Mouse (Mus musculus) MEL (cell line): ENCODE results near the gene Cirbp. TPM values are rescaled to one million over a fixed set of nuclear protein-coding genes. Genes with fewer than 3 reads are reported as not detected.
A peak's percentile ranks its signal among the peaks of the same experiment; 100 is the strongest.

Source experiments
- DNase-seq: peaks from one replicate; pipeline ENCODE4 v3.0.0; 2011; ENCODE audit warnings: low read depth, low spot score
- H3K27ac ChIP-seq: 2 replicates; pipeline ENCODE4 v1.5.1; 2012; ENCODE audit warnings: low read depth, mild to moderate bottlenecking, control low read depth, low read length, moderate library complexity; ENCODE audit not compliant: control insufficient read depth
- H3K27me3 ChIP-seq, 2 experiments: fragments of 150-350 bp in 1 of 2; sonication (generic) in 1 of 2; 2 replicates each; pipeline ENCODE4 v1.6.1; 2012; ENCODE audit warnings: low read length in 2 of 2, mild to moderate bottlenecking in 2 of 2, improper control_type of control experiment in 1 of 2, moderate library complexity in 1 of 2; ENCODE audit not compliant: insufficient read depth in 2 of 2, control insufficient read depth in 1 of 2
- H3K36me3 ChIP-seq, 2 experiments: 2 replicates each; pipeline ENCODE4 v1.6.1; 2012 to 2014; ENCODE audit warnings: low read length in 2 of 2, improper control_type of control experiment in 1 of 2, inconsistent platforms in 1 of 2, mild to moderate bottlenecking in 1 of 2; ENCODE audit not compliant: insufficient read depth in 2 of 2, control insufficient read depth in 1 of 2
- H3K4me1 ChIP-seq, 2 experiments: fragments of 150-350 bp in 1 of 2; sonication (generic) in 1 of 2; 2 replicates each; pipeline ENCODE4 v1.6.1; 2012; ENCODE audit warnings: low read length in 2 of 2, improper control_type of control experiment in 1 of 2, mild to moderate bottlenecking in 1 of 2; ENCODE audit not compliant: insufficient read depth in 2 of 2, control insufficient read depth in 1 of 2
- H3K4me3 ChIP-seq, 2 experiments: fragments of 150-350 bp in 1 of 2; sonication (generic) in 1 of 2; 2 replicates each; pipeline ENCODE4 v1.5.1; 2012; ENCODE audit warnings: low read depth in 2 of 2, low read length in 2 of 2, mild to moderate bottlenecking in 2 of 2, moderate library complexity in 2 of 2, control low read depth in 1 of 2, improper control_type of control experiment in 1 of 2; ENCODE audit not compliant: control insufficient read depth in 1 of 2, insufficient read depth in 1 of 2
- H3K79me2 ChIP-seq: 2 replicates; pipeline ENCODE4 v1.6.1; 2012; ENCODE audit warnings: mild to moderate bottlenecking, low read length, moderate library complexity; ENCODE audit not compliant: control insufficient read depth, poor library complexity, insufficient read depth
- H3K9ac ChIP-seq: 2 replicates; pipeline ENCODE4 v1.6.1; 2012; ENCODE audit warnings: low read depth, mild to moderate bottlenecking, control low read depth, low read length, moderate library complexity; ENCODE audit not compliant: control insufficient read depth, poor library complexity, severe bottlenecking
- H3K9me3 ChIP-seq: fragments of 150-350 bp; sonication (generic); replicated peaks from 2 replicates; pipeline ENCODE4 v1.6.1; 2012; ENCODE audit warnings: mild to moderate bottlenecking, low read length, improper control_type of control experiment, moderate library complexity; ENCODE audit not compliant: insufficient read depth
- CHD1 ChIP-seq: IDR thresholded peaks from 2 replicates; pipeline ENCODE4 v1.6.1; 2012; ENCODE audit warnings: low read depth, mild to moderate bottlenecking, inconsistent platforms, low read length, improper control_type of control experiment
- CTCF ChIP-seq, 3 experiments: IDR thresholded peaks in 2 of 3; conservative IDR thresholded peaks in 1 of 3; 2 replicates each; pipeline ENCODE4 v1.5.1; 2011 to 2012; ENCODE audit warnings: low read length in 3 of 3, low read depth in 2 of 3, mild to moderate bottlenecking in 2 of 3, improper control_type of control experiment in 1 of 3, inconsistent platforms in 1 of 3, mixed read lengths in 1 of 3, moderate library complexity in 1 of 3; ENCODE audit not compliant: control insufficient read depth in 1 of 3, insufficient read depth in 1 of 3, poor library complexity in 1 of 3, severe bottlenecking in 1 of 3
- E2F4 ChIP-seq: IDR thresholded peaks from 2 replicates; pipeline ENCODE4 v1.6.1; 2011; ENCODE audit warnings: low read depth, low read length, improper control_type of control experiment, borderline replicate concordance
- ELF1 ChIP-seq: IDR thresholded peaks from 2 replicates; pipeline ENCODE4 v1.6.1; 2014; ENCODE audit warnings: low read depth, mild to moderate bottlenecking, inconsistent platforms, low read length, improper control_type of control experiment, moderate library complexity
- EP300 ChIP-seq, 2 experiments: IDR thresholded peaks; 2 replicates each; pipeline ENCODE4 v1.6.1; 2011; ENCODE audit warnings: improper control_type of control experiment in 2 of 2, low read length in 2 of 2, low read depth in 1 of 2, mild to moderate bottlenecking in 1 of 2
- ETS1 ChIP-seq: IDR thresholded peaks from 2 replicates; pipeline ENCODE4 v1.6.1; 2012; ENCODE audit warnings: low read depth, mild to moderate bottlenecking, inconsistent platforms, low read length, improper control_type of control experiment, moderate library complexity
- GABPA ChIP-seq: IDR thresholded peaks from 2 replicates; pipeline ENCODE4 v1.6.1; 2012; ENCODE audit warnings: low read depth, mild to moderate bottlenecking, inconsistent platforms, low read length, improper control_type of control experiment, moderate library complexity
- HCFC1 ChIP-seq: IDR thresholded peaks from 2 replicates; pipeline ENCODE4 v1.6.1; 2012; ENCODE audit warnings: low read depth, mild to moderate bottlenecking, inconsistent platforms, low read length, improper control_type of control experiment, moderate library complexity
- JUND ChIP-seq: IDR thresholded peaks from 2 replicates; pipeline ENCODE4 v1.6.1; 2011; ENCODE audit warnings: low read depth, mild to moderate bottlenecking, improper control_type of control experiment, low read length
- KAT2A ChIP-seq: conservative IDR thresholded peaks from 2 replicates; pipeline ENCODE4 v1.6.1; 2012; ENCODE audit warnings: low read depth, low read length, improper control_type of control experiment, inconsistent platforms
- MAFK ChIP-seq: IDR thresholded peaks from 2 replicates; pipeline ENCODE4 v1.6.1; 2011; ENCODE audit warnings: low read depth, mild to moderate bottlenecking, low read length, improper control_type of control experiment, borderline replicate concordance
- MAX ChIP-seq: IDR thresholded peaks from 2 replicates; pipeline ENCODE4 v1.6.1; 2011; ENCODE audit warnings: low read length, improper control_type of control experiment
- MAZ ChIP-seq: IDR thresholded peaks from 2 replicates; pipeline ENCODE4 v1.6.1; 2012; ENCODE audit warnings: low read depth, mild to moderate bottlenecking, inconsistent platforms, low read length, improper control_type of control experiment
- MEF2A ChIP-seq: IDR thresholded peaks from 2 replicates; pipeline ENCODE4 v1.6.1; 2014; ENCODE audit warnings: low read depth, mild to moderate bottlenecking, inconsistent platforms, low read length, improper control_type of control experiment; ENCODE audit not compliant: poor library complexity, insufficient replicate concordance, severe bottlenecking; ENCODE audit errors: extremely low read depth
- MXI1 ChIP-seq: IDR thresholded peaks from 2 replicates; pipeline ENCODE4 v1.6.1; 2011; ENCODE audit warnings: mild to moderate bottlenecking, low read depth, low read length, improper control_type of control experiment
- MYB ChIP-seq: IDR thresholded peaks from 2 replicates; pipeline ENCODE4 v1.6.1; 2011; ENCODE audit warnings: mild to moderate bottlenecking, low read depth, low read length, improper control_type of control experiment
- MYC ChIP-seq: IDR thresholded peaks from 2 replicates; pipeline ENCODE4 v1.6.1; 2011; ENCODE audit warnings: low read depth, mild to moderate bottlenecking, low read length, improper control_type of control experiment, moderate library complexity
- NRF1 ChIP-seq: IDR thresholded peaks from 2 replicates; pipeline ENCODE4 v1.6.1; 2014; ENCODE audit warnings: low read depth, mild to moderate bottlenecking, inconsistent platforms, low read length, improper control_type of control experiment, moderate library complexity; ENCODE audit not compliant: poor library complexity, insufficient read depth, severe bottlenecking
- POLR2AphosphoS2 ChIP-seq: IDR thresholded peaks from 2 replicates; pipeline ENCODE4 v1.6.1; 2011; ENCODE audit warnings: low read length, improper control_type of control experiment
- POLR2AphosphoS5 ChIP-seq: IDR thresholded peaks from 2 replicates; pipeline ENCODE4 v1.6.1; 2012; ENCODE audit warnings: low read depth, borderline replicate concordance, mild to moderate bottlenecking, inconsistent platforms, low read length, moderate library complexity, mixed read lengths
- RAD21 ChIP-seq: IDR thresholded peaks from 2 replicates; pipeline ENCODE4 v1.6.1; 2011; ENCODE audit warnings: mild to moderate bottlenecking, low read depth, low read length, improper control_type of control experiment
- RCOR1 ChIP-seq: IDR thresholded peaks from 2 replicates; pipeline ENCODE4 v1.6.1; 2012; ENCODE audit warnings: low read depth, mild to moderate bottlenecking, inconsistent platforms, low read length, improper control_type of control experiment
- SMC3 ChIP-seq: IDR thresholded peaks from 2 replicates; pipeline ENCODE4 v1.6.1; 2011; ENCODE audit warnings: low read depth, low read length, improper control_type of control experiment
- TAL1 ChIP-seq: IDR thresholded peaks from 2 replicates; pipeline ENCODE4 v1.6.1; 2012; ENCODE audit warnings: mild to moderate bottlenecking, inconsistent platforms, low read length, moderate library complexity, mixed read lengths
- TBP ChIP-seq: IDR thresholded peaks from 2 replicates; pipeline ENCODE4 v1.8.0; 2011; ENCODE audit warnings: low read depth, low read length, improper control_type of control experiment
- TCF12 ChIP-seq: IDR thresholded peaks from 2 replicates; pipeline ENCODE4 v1.6.1; 2014; ENCODE audit warnings: low read depth, mild to moderate bottlenecking, inconsistent platforms, low read length, improper control_type of control experiment, moderate library complexity
- UBTF ChIP-seq: IDR thresholded peaks from 2 replicates; pipeline ENCODE4 v1.6.1; 2012; ENCODE audit warnings: low read depth, mild to moderate bottlenecking, inconsistent platforms, low read length, improper control_type of control experiment, moderate library complexity, borderline replicate concordance; ENCODE audit not compliant: insufficient read depth
- USF1 ChIP-seq: IDR thresholded peaks from 2 replicates; pipeline ENCODE4 v1.6.1; 2014; ENCODE audit warnings: low read depth, mild to moderate bottlenecking, inconsistent platforms, low read length, improper control_type of control experiment, moderate library complexity
- ZC3H11A ChIP-seq: IDR thresholded peaks from 2 replicates; pipeline ENCODE4 v1.6.1; 2012; ENCODE audit warnings: low read depth, mild to moderate bottlenecking, inconsistent platforms, low read length, improper control_type of control experiment
- ZKSCAN1 ChIP-seq: IDR thresholded peaks from 2 replicates; pipeline ENCODE4 v1.6.1; 2012; ENCODE audit warnings: low read depth, mild to moderate bottlenecking, inconsistent platforms, low read length, improper control_type of control experiment, moderate library complexity
- ZMIZ1 ChIP-seq: IDR thresholded peaks from 2 replicates; pipeline ENCODE4 v1.6.1; 2012; ENCODE audit warnings: low read depth, mild to moderate bottlenecking, inconsistent platforms, low read length, improper control_type of control experiment, moderate library complexity
- polyA plus RNA-seq, 2 experiments: library from polyadenylated mRNA; stranded (reverse) in 1 of 2; unstranded in 1 of 2; fragments of >175 nt in 1 of 2; fragments of >200 nt in 1 of 2; gene quantifications; 2 replicates each; pipeline versions ENCODE4 v1.2.1 to v1.2.4; 2012; ENCODE audit warnings: low replicate concordance in 2 of 2, low read depth in 1 of 2; ENCODE audit not compliant: insufficient read length in 2 of 2, insufficient read depth in 1 of 2, missing spikeins in 1 of 2
- total RNA-seq: library from RNA; depleted of rRNA; stranded (reverse); fragments of 300-350 nt; gene quantifications from 2 replicates; pipeline ENCODE4 v1.2.3, GENCODE M21; 2012

Gene Cirbp
- total and polyA plus RNA-seq, 3 experiments, result 21.2 to 56.6 TPM; not detected in 1

- TF ChIP-seq MAZ (peak; percentile 98), EP300 (IDR thresholded peaks at IDR 0.05; ENCODE audit: low read depth in 1 of 2, low read length in 2 of 2) (peak in 1 of 2 experiments; percentile 37; a peak in 1 of 4 replicates), ZC3H11A (peak; percentile 68), MAX (peak; percentile 78), JUND (peak; percentile 30; the same call in 1 of the 2 replicates), ETS1 (peak; percentile 88), TCF12 (peak; percentile 61), ELF1 (peak; percentile 84), E2F4 (peak; percentile 74; the same call in 1 of the 2 replicates), RAD21 (peak; percentile 77), MXI1 (peak; percentile 87)
Observed at GRCm38 (mm10) chr10:80141243-80141642, 24.5 kb upstream of the Cirbp start (continued).

DNA sequence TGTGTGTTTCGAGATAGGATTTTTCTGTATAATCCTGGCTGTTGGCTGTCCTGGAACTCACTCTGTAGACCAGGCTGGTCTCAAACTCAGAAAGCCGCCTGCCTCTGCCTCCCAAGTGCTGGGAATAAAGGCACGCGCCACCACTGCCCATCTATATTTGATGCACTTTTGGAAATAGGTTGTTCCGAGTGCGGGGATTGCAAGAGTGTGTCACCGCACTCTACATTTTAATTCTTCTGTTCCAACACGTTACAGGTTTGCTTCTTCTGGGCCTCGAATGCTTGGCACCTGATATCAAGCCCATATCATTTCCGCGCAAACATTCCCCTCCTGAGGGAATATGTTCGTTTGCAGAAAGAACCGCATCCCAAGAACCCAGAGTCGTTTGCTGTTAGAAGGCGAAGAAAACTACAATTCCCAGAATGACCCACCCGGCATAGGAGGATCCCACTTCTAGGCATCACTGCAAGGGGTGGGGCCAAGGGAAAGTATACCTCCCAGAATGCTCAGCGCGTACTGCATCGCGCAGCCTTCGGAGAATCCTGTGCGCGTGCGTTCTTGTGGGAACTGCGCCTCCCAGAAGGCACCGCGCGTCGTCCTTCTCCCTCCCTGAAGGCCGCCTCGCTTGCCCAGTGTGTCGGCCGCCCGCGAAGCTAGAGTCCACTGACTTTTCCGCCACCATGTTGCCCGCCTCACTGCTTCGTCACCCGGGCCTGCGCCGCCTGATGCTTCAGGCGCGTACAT is 23.8 kb upstream of the Cirbp start:
- H3K36me3 ChIP-seq, result peaks cover 0 to 19% of the 10 kb centered on the region in 2 experiments; a peak in 2 of 4 replicates
- DNase-seq, result peak; percentile 99
- H3K4me3 ChIP-seq, result peak overlapping the region; percentile 72 to 79
- H3K4me1 ChIP-seq, result peaks cover 0 to 42% of the 10 kb centered on the region in 2 experiments; a peak in 3 of 4 replicates
- H3K79me2 ChIP-seq, result peaks cover 29% of the 10 kb centered on the region
- peak overlapping the region; percentile 86 for H3K27ac ChIP-seq
- H3K9ac ChIP-seq, result peak overlapping the region; percentile 89
- H3K27me3 ChIP-seq, result no peaks in the 10 kb centered on the region
- H3K9me3 ChIP-seq, result no peaks in the 10 kb centered on the region
- no peak for TF ChIP-seq MAFK
- peak; percentile 57 for TF ChIP-seq ELF1
- TF ChIP-seq MYB, result no peak
- peak; percentile 85 for TF ChIP-seq NRF1
- no peak for TF ChIP-seq EP300 (IDR thresholded peaks at IDR 0.05; ENCODE audit: low read depth in 1 of 2, low read length in 2 of 2)
- TF ChIP-seq TAL1, result no peak
- TF ChIP-seq UBTF, result no peak
- no peak for TF ChIP-seq RAD21
- TF ChIP-seq ZC3H11A, result no peak
- peak; percentile 84 for TF ChIP-seq MYC
- TF ChIP-seq SMC3, result no peak
- TF ChIP-seq ETS1, result peak; percentile 45; the same call in 1 of the 2 replicates
- no peak for TF ChIP-seq E2F4
- TF ChIP-seq KAT2A, result peak; percentile 91
- TF ChIP-seq ZMIZ1, result peak; percentile 78; the same call in 1 of the 2 replicates
- TF ChIP-seq TCF12, result peak; percentile 58
- peak; percentile 98 for TF ChIP-seq HCFC1
- peak; percentile 79 for TF ChIP-seq MXI1
- TF ChIP-seq TBP, result peak; percentile 54; the same call in 1 of the 2 replicates
- no peak for TF ChIP-seq GABPA
- TF ChIP-seq USF1, result no peak
- TF ChIP-seq POLR2AphosphoS5, result no peak
- TF ChIP-seq ZKSCAN1, result no peak
- TF ChIP-seq CHD1, result no peak
- no peak for TF ChIP-seq MEF2A
- no peak for TF ChIP-seq CTCF (IDR thresholded peaks at IDR 0.05 in 2 of 3, conservative IDR thresholded peaks at IDR 0.05 in 1 of 3; ENCODE audit: control insufficient read depth in 1 of 3, insufficient read depth in 1 of 3, low read depth in 2 of 3, low read length in 3 of 3, poor library complexity in 1 of 3, severe bottlenecking in 1 of 3)
- TF ChIP-seq POLR2AphosphoS2, result peak; percentile 91
- no peak for TF ChIP-seq RCOR1
